Mouse (Mus musculus): ENCODE measurements at regions not wholly inside any gene's neighbourhood (a gene's known extent, or its start where the extent isn't known, plus 50 kb on each side); places are given as distances from the start of the nearest gene placed in this dataset.

DNA sequence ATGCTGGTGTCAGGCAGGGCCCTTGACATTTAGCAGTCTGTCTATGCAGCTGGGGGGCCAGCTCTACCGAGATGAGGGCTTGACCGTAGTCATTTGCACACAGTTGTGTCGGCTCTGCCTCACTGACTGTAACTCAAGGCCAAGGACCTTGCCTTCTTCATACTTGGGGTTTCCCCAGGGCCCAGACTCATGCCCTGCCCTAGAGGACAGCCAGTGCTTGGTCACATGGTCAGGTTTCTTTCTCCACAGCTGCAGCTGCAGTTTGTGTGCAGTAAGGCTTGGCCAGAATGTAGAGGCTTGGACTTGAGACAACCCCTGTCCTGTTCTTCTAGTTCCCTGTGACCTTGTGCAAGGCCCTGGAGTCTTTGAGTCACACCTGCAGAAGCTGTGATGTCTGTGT, 68.7 kb upstream of the Id2 start:
- TF ChIP-seq POLR2A (IDR thresholded peaks at IDR 0.05; ENCODE audit: borderline replicate concordance, low read depth, low read length) (no peak), CTCF (IDR thresholded peaks at IDR 0.05; ENCODE audit: low read depth, low read length) (no peak)

All from bone marrow macrophage, adult 2 months (primary cell).